Mouse (Mus musculus): Measurements from ENCODE around the gene Spag16.
A peak's percentile ranks its signal among the peaks of the same experiment; 100 is the strongest.
"Not testable (repeated sequence)": the region's sequence is repeated elsewhere in the genome, so short reads cannot be mapped to it uniquely, and the experiment has no call there.

Spag16 gene

DNA sequence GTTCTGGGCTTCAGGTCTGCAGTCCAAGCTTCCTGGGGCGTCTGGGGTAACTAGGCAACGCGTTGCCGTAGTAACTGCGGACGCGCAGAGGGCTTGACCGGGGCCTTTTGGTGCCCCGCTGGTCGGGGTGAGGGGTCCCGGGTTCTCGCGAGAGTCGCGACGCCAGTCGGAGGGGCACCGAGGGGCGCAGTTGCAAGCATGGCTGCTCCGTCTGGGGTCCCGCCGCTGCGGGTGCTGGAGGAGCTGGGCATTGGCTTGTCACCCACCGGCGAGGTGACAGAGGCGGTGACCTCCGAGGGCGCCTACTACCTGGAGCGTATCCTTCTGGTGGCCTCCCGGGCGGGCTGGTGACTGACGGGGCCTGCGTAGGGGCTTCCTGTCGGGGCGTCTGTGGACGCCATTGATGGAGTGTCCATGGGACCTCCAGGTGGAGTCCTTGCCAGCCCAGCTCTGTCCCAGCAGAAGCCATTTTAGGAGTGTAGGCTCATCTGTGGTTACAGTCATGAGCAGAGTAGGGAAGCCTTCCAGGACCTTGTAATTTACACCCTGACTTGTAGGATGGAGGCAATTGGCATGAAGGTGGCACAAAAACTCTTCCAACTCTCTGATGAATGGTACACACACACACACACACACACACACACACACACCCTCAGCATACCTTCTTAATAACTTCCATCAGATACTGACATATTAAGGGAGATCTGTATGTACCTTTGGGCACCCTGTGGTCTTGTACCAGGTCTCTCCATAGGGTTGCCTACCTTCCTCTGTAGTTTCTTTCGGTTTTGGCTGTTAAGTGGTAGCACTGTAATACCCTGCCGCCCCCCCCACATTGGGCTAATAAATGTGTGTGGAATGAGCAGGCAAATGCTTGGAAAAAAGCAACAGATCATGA is at the start of gene Spag16:
Spag16 (plus strand) TSS at position 165 of the 898 bp plus-strand sequence.
- DNase-seq: no peak

GRCm38 (mm10) chr1:69785129-69785528 is 41.6 kb upstream of the Spag16 start:
- no peak for DNase-seq

DNA sequence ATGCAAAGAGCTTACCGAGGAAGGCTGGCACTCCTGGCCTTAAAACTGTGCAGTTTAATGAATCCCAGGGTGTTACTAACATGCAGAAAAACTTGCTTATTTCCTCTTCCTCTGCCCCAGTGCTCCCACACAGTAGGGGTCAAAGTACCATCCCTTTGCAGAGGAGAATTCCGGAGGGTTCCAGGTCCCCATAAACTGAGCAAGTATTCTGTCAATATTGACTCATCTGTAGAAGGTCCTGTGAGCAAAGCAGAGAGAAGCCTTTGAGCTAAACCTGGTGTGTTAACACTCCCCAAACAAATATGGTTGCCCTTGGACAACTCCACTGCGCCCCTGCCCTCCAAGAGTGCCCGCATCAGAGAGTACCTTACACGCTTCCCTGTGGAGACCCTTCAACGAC is 40.1 kb upstream of the Spag16 start:
- no peak for DNase-seq

- no peak for DNase-seq
These were observed 39.4 kb upstream of the Spag16 start for GRCm38 (mm10) chr1:69787379-69787778.

DNA sequence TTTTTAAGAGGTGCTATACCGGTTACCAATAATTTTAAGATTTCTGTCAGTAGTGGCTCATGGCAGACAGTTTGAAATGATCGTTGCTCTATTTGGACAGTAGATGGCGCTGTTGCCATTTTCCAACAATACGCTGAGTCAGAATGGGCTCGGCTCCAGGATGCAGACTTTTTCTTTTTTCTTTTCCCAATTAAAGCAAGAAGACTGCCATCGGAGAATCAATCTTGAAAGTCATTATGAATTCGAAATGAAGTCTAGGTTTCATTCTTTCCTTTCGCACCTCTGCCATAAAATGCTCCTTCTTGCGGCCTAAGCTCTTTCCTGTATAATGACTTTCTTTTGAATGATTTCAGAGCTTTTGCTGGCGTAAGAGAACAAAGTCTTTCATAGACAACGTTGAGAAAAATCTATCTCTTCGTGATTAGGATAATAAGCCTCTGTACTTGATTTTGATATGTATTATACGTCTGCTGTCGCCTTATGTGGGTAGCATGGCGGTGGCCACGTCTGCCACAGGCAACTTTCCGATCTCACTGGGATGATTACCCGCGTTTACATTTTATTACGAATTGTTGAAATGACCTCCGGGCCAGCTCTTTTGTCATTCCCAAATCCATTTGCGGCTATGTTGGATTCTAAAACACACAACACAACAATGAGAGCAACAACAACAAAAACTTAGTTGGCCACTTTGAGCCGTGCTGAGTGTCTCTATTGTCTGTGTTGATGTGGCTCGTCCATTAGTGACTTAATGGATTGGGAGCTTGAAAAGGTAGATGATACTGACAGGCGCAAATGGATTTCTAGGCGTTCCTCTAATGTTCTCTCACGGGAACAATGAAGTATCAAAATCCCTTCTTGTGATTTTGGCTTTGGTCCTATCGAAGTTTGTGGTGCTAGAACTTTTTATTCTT is 36.2 kb upstream of the Spag16 start:
- peak; percentile 48 for DNase-seq

DNA sequence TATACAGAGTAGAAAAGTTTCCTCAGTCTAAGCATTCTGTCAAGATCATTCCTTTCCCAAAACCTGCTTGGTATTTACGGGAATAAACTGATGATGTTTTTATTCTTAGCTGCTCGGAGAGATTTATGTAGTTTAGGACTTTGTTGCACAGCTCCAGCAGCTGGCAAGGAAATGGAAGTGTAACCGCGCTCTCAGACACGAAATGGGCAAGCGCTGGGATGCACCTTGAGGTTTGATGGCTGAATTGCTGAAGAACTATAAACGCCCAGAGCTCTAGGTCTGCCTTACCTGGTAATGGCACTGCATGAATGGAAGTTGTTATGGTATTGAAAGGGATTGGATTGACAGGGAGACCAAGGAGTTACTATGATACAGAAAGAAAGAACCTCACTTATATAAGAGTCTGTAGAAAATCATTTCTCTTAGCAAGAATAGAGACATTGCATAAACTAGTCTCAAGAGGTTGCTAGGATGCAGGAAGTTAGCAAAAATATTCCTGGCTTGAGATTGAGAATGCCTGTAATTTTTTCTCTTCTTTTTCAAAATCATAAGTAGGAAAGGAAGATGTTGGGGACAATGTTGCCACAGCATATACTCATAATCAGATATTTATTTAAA is 27.7 kb upstream of the Spag16 start:
- DNase-seq: peak; percentile 13

GRCm38 (mm10) chr1:69810161-69810560 is 16.6 kb upstream of the Spag16 start:
- DNase-seq: no peak

- not testable (repeated sequence) for DNase-seq
These were observed 1.1 kb upstream of the Spag16 start for GRCm38 (mm10) chr1:69825635-69826034.

- DNase-seq: no peak
These were observed 2.2 kb downstream of the Spag16 start for GRCm38 (mm10) chr1:69828872-69829479.

- no peak for DNase-seq
These were observed 3.8 kb downstream of the Spag16 start for GRCm38 (mm10) chr1:69830586-69830985.

GRCm38 (mm10) chr1:69831002-69831401 is 4.2 kb downstream of the Spag16 start:
- DNase-seq: no peak

- not testable (repeated sequence) for DNase-seq
These were observed 6.7 kb downstream of the Spag16 start for GRCm38 (mm10) chr1:69833476-69833875.

DNA sequence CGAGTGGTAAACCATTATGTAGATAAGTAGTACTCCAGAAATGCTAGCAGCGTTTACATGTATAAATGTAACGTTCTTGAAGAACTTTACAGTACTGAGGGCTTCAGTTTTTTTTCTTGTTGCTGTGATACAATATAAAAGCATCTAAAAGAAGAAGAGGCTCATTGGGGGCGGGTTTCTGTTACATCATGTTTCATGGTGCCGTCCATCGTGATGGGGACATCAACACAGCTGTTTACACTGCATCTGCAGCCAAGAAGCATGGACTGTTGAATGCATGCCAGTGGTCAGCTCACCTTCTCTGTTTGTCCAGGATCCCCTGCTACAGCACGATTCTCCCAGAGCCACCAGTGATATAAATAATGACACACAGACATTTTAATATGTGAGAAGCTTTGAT is 26.7 kb downstream of the Spag16 start:
- no peak for DNase-seq

DNA sequence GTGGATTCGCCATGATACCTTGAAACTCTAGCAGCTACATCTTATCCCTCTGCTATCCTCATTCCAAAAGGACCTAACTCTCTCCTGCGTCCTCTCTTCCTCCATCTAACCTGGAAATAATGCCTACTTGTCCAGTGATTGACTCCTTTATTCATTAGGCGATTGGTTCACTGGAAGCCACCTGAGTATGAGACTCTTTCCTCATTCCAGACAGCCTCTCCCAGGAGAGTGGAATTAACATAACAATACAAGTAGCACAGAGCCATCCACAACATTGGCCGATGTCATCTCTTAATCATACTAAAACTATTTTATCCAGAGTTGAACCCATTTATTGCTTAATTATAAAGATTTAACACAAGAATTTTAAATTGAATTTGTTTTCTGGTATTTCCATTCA is 41.0 kb downstream of the Spag16 start:
- DNase-seq: no peak

GRCm38 (mm10) chr1:69956606-69957005 is 129.8 kb downstream of the Spag16 start:
- DNase-seq: no peak

DNA sequence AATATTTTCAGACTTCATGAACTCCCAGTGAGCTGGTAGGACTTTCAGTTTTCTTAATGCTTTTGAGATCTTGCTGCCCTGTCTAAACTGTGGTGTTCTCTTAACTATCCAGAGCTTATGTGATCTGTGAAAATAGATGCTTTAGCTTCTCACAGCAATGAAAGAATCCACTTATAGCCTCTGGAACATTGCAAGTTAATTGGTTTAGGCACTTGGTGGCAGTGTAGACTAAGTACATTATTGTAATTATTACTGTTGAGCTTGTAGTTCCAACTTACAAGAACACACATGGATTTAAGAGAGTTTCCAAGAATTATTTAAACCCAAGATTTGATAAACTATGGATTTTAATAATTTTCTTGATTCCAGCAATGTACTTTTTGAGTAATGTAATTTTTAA is 170.1 kb downstream of the Spag16 start:
- no peak for DNase-seq

DNA sequence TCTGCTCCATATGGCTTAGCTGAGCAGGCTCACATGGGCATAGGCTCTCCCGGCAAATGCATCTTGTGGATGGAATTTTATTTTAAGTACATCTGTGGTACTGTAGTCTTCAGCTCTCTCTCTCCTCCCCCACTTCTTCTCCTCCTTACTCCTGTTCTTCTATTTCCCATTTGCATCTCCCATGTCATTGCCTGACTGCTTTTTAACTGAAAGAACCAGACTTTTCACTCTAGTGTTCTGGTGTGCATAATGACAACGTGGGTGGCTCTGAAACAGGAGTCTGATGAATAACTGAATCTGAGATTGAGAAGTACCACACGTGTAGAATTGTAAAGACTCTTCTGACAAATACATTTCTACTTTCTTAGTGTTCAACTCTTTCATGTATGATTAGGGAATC is 186.2 kb downstream of the Spag16 start:
- DNase-seq: no peak

DNA sequence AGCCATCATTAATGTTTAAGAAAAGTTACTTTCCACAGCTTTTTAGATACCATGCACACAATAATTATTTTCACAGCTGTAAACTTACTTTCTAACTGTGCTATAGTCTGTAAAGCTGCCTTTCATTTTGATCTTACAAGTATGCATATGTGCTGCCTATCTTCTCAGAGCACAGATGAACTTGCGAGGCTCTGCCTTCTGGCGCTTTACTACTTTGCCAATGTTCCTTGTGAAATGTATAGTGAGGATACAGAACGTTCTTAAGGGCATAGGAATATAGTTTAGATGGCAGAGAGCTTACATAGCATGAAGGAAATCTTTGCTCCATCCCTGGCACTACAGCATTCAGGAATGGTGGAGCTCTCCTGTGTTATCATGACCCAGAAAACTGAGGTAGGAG is 210.6 kb downstream of the Spag16 start:
- DNase-seq: no peak

DNA sequence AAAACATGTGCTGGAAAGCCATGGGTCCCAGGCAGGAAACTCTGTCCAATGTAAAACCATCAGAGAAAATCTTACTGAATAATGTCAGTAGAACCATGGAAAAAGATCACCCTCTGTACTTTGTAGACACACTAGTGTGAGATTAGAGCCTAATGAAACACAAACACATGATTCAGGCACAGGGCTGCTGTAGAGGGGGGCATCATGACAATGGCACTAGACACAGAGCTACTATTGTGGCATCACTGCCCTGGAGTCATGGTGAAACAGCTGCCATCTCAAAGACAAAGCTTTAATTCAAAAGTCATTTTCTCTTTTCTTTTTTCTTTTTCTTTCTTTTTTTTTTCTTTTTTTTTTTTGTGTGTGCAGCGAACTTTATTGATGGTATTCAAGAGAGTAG is 240.6 kb downstream of the Spag16 start:
- DNase-seq: no peak

DNA sequence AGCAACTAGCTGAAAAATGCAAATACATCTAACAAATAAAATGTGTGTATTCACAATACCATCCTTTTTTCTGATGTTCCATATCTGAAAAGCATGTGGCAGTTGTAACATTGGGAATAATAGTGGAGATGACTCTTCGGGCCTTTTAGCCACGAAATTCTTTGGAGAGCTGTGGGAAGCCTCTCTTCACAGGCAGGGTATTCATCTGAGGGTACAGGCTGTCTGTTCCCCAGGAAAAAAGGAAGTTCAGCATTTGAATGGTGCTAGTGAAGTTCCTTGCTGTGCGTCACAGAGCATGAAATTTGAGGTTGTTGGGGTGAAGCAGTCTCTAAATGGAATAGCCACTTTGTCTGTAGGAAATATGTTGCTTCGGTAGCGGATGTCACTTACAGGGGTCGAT is 246.7 kb downstream of the Spag16 start:
- DNase-seq: no peak

GRCm38 (mm10) chr1:70078806-70079205 is 252.0 kb downstream of the Spag16 start:
- no peak for DNase-seq

DNA sequence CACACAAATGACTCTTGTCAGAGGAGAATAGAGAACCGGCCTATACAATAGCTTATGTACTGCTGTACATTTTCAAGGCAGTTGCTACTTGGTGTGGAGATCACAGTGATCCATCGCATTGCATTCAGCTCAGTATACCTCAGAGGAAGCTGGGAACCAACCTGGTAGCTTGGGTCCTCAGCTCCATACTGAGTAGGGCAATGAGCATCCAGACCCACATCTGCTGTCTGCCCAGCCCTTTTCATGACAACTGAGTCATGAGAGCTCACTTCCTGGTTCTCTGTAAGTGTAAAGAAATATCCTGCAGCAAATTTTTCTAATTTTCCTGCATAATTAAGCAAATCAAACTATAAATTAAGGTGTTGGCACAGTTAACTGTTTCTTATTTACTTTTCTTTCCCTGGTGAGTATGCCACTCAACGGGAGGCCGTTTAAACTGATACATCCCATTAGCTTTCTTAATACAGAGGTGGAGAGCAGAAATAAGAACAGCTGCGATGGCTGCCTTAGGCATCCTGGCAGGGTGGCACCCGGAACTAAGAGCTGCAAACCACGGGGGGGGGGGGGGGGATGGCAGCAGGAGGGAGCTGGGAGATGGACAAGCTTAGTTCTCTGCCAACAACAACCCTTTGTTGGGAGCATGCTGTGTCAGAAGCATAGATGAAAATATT is 255.6 kb downstream of the Spag16 start:
- DNase-seq: no peak

Measured in right cerebral cortex, postnatal 25 days (tissue).